Mouse (Mus musculus): ENCODE data around the gene Nfil3. TPM values are rescaled to one million over a fixed set of nuclear protein-coding genes. Genes with fewer than 3 reads are reported as not detected.

The Nfil3 gene
- total RNA-seq, 2 experiments from 2014 or later = 14.2 to 14.7 TPM

GRCm38 (mm10) chr13:52919790-52920352 is 61.0 kb downstream of the Nfil3 start:
- DNase-seq (ENCODE audit: low spot score in 2 of 2) = no peak

GRCm38 (mm10) chr13:52918333-52918732 is 62.5 kb downstream of the Nfil3 start:
- TF ChIP-seq CTCF (conservative IDR thresholded peaks at IDR 0.05) = no peak
- no peak for DNase-seq (ENCODE audit: low spot score in 2 of 2)
- no peak overlapping the region for H3K27ac ChIP-seq
- H3K4me3 ChIP-seq = no peak overlapping the region

More at GRCm38 (mm10) chr13:52919790-52920352, 61.0 kb downstream of the Nfil3 start:
- H3K4me3 ChIP-seq = no peak overlapping the region
- no peak overlapping the region for H3K27ac ChIP-seq
- no peak for TF ChIP-seq CTCF (conservative IDR thresholded peaks at IDR 0.05)

Other genes starting within 250 kb of the Nfil3 start
- gene Auh, start 51.4 kb downstream of the Nfil3 start, total RNA-seq (2021) = 100 to 1,000 TPM; 107 to 121 TPM

All from layer of hippocampus, adult 2 months (tissue).